Mouse (Mus musculus) forebrain, embryonic 15.5 days (tissue): ENCODE measurements at regions not wholly inside any gene's neighbourhood (a gene's known extent, or its start where the extent isn't known, plus 50 kb on each side); places are given as distances from the start of the nearest gene placed in this dataset.

Experiments used
- ATAC-seq: fragments of 200-750 bp; cut with Nextera tagmentation; replicated peaks from 2 replicates; pipeline ENCODE4 v1.8.0; 2017; ENCODE audit warnings: mild to moderate bottlenecking, moderate TSS enrichment, moderate library complexity
- H3K27ac ChIP-seq: fragments of 300-500 bp; sonication (generic); replicated peaks from 2 replicates; pipeline ENCODE4 v1.5.1; 2015; ENCODE audit warnings: mild to moderate bottlenecking, inconsistent platforms
- H3K27me3 ChIP-seq: fragments of 300-500 bp; sonication (generic); 2 replicates; pipeline ENCODE4 v1.6.1; 2015; ENCODE audit warnings: inconsistent platforms
- H3K36me3 ChIP-seq: fragments of 300-500 bp; sonication (generic); 2 replicates; pipeline ENCODE4 v1.6.1; 2015; ENCODE audit warnings: mild to moderate bottlenecking, inconsistent platforms
- H3K4me1 ChIP-seq: fragments of 300-500 bp; sonication (generic); 2 replicates; pipeline ENCODE4 v1.6.1; 2015; ENCODE audit warnings: inconsistent platforms
- H3K4me2 ChIP-seq: fragments of 300-500 bp; sonication (generic); replicated peaks from 2 replicates; pipeline ENCODE4 v1.6.1; 2015; ENCODE audit warnings: mild to moderate bottlenecking, inconsistent platforms
- H3K4me3 ChIP-seq: fragments of 300-500 bp; sonication (generic); 2 replicates; pipeline ENCODE4 v1.5.1; 2015; ENCODE audit warnings: mild to moderate bottlenecking, inconsistent platforms
- H3K9ac ChIP-seq: fragments of 300-500 bp; sonication (generic); replicated peaks from 2 replicates; pipeline ENCODE4 v1.6.1; 2015; ENCODE audit warnings: mild to moderate bottlenecking, inconsistent platforms
- H3K9me3 ChIP-seq: fragments of 300-500 bp; sonication (generic); 2 replicates; pipeline ENCODE4 v1.6.1; 2016; ENCODE audit warnings: inconsistent platforms
- whole genome bisulfite sequencing: fragments of 180-500 bp; shearing (Covaris S2); methylation state at CpG from one replicate; pipeline ENCODE4 v1.1.7; 2015; ENCODE audit warnings: mixed read lengths; 5-methylcytosine and 5-hydroxymethylcytosine counted together

DNA sequence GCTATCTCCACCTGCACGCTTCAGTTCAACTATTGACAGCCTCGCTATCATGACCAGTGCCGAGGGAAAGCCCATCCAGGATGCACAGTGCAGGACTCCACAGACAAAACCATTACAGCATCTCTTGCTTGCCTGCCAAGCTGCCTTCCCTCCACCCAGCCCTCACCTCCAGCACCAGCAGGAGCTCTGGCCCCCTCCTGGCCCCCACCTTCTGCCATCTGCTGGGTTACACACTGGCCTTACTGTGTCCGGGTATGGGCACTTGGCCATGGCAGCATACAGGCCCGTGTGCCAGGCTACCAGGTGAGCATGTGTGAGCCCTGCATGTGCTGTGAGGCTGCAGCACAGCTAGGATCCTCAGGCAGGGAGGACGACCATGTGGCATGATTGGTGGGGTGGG lies 243.6 kb downstream of the Cbln1 start:
- no peak overlapping the region for H3K4me3 ChIP-seq
- ATAC-seq, result no peak
- H3K4me1 ChIP-seq, result peaks cover 27% of the 10 kb centered on the region
- WGBS, result 75% methylated on average over 6 of the region's 6 CpGs
- no peaks in the 10 kb centered on the region for H3K9me3 ChIP-seq
- H3K9ac ChIP-seq, result no peak overlapping the region
- no peaks in the 10 kb centered on the region for H3K27me3 ChIP-seq
- H3K36me3 ChIP-seq, result no peaks in the 10 kb centered on the region
- H3K27ac ChIP-seq, result no peak overlapping the region
- H3K4me2 ChIP-seq, result no peak overlapping the region

DNA sequence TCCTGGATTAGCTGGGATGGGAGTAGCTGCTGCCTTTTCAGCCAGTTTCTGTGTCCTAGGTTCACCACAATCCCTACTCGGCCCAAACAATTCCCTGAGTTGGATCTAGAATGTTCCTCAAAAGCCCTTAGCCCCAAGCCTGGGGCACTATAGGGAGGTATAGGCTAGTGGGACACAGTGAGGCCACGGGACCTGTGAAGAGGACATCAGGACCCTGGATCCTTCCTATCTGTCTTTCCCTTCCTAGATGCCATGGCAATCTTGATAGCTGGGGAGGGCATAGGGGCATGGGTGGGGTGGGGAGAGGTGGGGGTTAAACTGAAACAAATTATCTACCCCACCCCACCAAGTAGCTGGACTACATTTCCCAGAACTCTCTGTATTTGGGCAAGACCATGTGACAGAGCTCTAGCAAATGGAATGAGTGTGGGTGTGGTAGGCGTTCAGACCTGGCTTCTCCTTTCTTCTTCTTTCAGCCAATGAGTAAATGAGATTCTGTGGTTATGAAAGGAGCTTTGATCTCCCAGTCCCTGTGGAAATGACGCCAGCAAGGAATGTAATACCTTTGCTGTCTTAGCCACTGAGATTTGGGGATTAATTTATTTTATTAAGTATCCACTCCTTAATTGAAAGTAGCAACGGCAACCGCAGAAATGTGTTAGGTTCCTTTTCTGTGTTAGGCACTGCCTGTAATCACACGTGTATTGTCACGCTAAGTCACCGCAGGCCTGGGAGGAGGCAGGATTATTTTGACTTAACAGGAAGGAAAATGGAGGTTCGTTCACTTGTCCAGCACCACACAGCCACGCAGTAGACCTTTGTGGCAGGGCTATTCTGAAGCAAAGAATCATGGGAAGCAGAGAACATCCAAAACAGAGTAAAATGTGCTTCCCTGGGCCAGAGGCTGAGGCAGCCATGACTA lies 246.6 kb downstream of the Cbln1 start:
- peak; percentile 86 for ATAC-seq
- H3K27ac ChIP-seq, result no peak overlapping the region
- no peaks in the 10 kb centered on the region for H3K36me3 ChIP-seq
- 0 out of 2 replicates have a peak, but pooled peaks cover under 1% of the 10 kb centered on the region for H3K27me3 ChIP-seq
- 66% methylated on average over 11 of the region's 11 CpGs for WGBS
- no peak overlapping the region for H3K4me3 ChIP-seq
- no peak overlapping the region for H3K4me2 ChIP-seq
- H3K9ac ChIP-seq, result no peak overlapping the region
- H3K9me3 ChIP-seq, result no peaks in the 10 kb centered on the region
- H3K4me1 ChIP-seq, result peaks cover under 1% of the 10 kb centered on the region; the same call in 1 of the 2 replicates

GRCm38 (mm10) chr8:87220581-87220980 lies 251.8 kb downstream of the Cbln1 start:
- no peaks in the 10 kb centered on the region for H3K36me3 ChIP-seq
- H3K4me2 ChIP-seq, result no peak overlapping the region
- H3K27ac ChIP-seq, result no peak overlapping the region
- no peak overlapping the region for H3K9ac ChIP-seq
- 0 out of 2 replicates have a peak, but pooled peaks cover 11% of the 10 kb centered on the region for H3K27me3 ChIP-seq
- no peaks in the 10 kb centered on the region for H3K4me1 ChIP-seq
- no peaks in the 10 kb centered on the region for H3K9me3 ChIP-seq
- WGBS, result 82% methylated on average over 6 of the region's 6 CpGs
- no peak for ATAC-seq
- no peak overlapping the region for H3K4me3 ChIP-seq

GRCm38 (mm10) chr8:87218956-87219482 lies 253.4 kb downstream of the Cbln1 start:
- H3K27ac ChIP-seq, result no peak overlapping the region
- H3K4me3 ChIP-seq, result no peak overlapping the region
- H3K9ac ChIP-seq, result no peak overlapping the region
- 13% methylated on average over 6 of the region's 6 CpGs for WGBS
- no peaks in the 10 kb centered on the region for H3K36me3 ChIP-seq
- no peak for ATAC-seq
- no peak overlapping the region for H3K4me2 ChIP-seq
- no peaks in the 10 kb centered on the region for H3K4me1 ChIP-seq
- H3K27me3 ChIP-seq, result 0 out of 2 replicates have a peak, but pooled peaks cover 11% of the 10 kb centered on the region
- H3K9me3 ChIP-seq, result no peaks in the 10 kb centered on the region

DNA sequence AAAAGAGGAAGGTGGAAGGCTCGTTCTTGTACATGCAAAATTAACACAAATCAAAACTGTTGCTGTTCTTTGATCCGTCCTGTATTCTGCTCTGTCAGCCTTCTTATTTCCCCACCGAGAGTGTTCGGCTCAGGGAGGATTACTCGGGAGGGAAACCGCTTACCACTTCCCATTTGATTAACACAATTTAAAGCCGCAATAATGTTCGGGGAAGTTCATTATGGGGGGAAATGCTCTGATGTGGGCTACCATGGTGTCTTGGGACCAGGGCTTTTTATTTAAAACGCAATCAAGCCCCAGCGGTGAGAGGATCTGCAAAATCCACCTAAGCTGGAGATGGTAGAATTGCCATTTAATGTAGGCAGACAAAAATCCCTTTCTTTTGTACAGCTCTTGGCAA lies 257.4 kb downstream of the Cbln1 start:
- WGBS, result 41% methylated on average over 10 of the region's 10 CpGs
- Histone ChIP-seq H3K4me1 (no peaks in the 10 kb centered on the region), H3K9me3 (no peaks in the 10 kb centered on the region), H3K9ac (no peak overlapping the region), H3K4me3 (no peak overlapping the region), H3K4me2 (no peak overlapping the region), H3K27me3 (0 out of 2 replicates have a peak, but pooled peaks cover 8% of the 10 kb centered on the region), H3K27ac (no peak overlapping the region), H3K36me3 (no peaks in the 10 kb centered on the region)
- ATAC-seq, result no peak

DNA sequence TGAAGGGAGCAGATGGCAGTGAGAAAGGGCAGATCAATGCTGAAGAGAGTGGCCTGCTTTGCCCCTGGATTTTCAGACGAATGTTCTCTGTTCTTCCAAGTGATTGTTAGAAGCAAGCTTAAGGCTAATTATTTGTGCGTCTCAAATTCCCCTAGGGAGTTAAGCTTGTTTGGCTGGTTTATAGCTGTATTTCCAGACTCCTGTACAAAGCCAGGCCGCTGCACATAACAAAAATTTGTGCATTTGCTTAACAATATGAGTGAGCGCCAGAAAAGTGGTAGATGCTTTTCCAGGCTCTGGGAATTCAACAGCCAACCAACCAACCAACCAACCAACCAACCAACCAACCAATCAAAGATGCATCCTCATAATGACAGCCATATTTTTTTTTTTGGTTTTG lies 261.9 kb downstream of the Cbln1 start:
- H3K27me3 ChIP-seq, result no peaks in the 10 kb centered on the region
- H3K9me3 ChIP-seq, result no peaks in the 10 kb centered on the region
- H3K27ac ChIP-seq, result no peak overlapping the region
- H3K4me1 ChIP-seq, result no peaks in the 10 kb centered on the region
- H3K36me3 ChIP-seq, result no peaks in the 10 kb centered on the region
- no peak overlapping the region for H3K4me2 ChIP-seq
- no peak overlapping the region for H3K4me3 ChIP-seq
- H3K9ac ChIP-seq, result no peak overlapping the region
- 41% methylated on average over 4 of the region's 4 CpGs for WGBS
- no peak for ATAC-seq

GRCm38 (mm10) chr8:87209295-87209694 lies 263.1 kb downstream of the Cbln1 start:
- no peaks in the 10 kb centered on the region for H3K36me3 ChIP-seq

DNA sequence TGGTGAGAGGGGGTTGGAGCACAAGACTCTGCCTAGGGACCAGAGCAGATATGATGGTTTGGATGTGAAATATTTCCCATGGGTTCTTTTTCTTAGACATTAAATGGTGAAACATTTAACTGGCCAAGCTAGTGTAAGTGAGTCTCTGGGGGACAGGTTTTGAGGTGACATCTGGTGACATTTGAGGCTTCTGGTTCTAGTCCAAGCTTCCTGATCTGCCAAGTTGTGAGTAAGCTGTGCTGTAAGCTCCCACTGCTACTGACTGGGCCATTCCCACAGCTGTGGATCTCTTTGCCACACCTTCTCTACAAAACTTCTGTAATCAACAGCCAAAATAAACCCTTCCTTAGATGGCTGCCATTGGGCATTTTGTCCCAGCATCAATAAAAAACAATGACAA lies 264.4 kb downstream of the Cbln1 start:
- no peaks in the 10 kb centered on the region for H3K4me1 ChIP-seq
- no peaks in the 10 kb centered on the region for H3K9me3 ChIP-seq
- no peak overlapping the region for H3K4me3 ChIP-seq
- no peaks in the 10 kb centered on the region for H3K27me3 ChIP-seq
- no peak overlapping the region for H3K9ac ChIP-seq
- no peaks in the 10 kb centered on the region for H3K36me3 ChIP-seq
- no peak overlapping the region for H3K4me2 ChIP-seq
- H3K27ac ChIP-seq, result no peak overlapping the region
- no peak for ATAC-seq

More at GRCm38 (mm10) chr8:87209295-87209694, 263.1 kb downstream of the Cbln1 start:
- Histone ChIP-seq H3K4me2 (no peak overlapping the region), H3K27me3 (no peaks in the 10 kb centered on the region), H3K9ac (no peak overlapping the region), H3K4me1 (no peaks in the 10 kb centered on the region), H3K4me3 (no peak overlapping the region), H3K9me3 (no peaks in the 10 kb centered on the region), H3K27ac (no peak overlapping the region)
- 89% methylated on average over 1 of the region's 1 CpGs for WGBS
- no peak for ATAC-seq

GRCm38 (mm10) chr8:87202639-87203160 lies 269.7 kb downstream of the Cbln1 start:
- WGBS, result 91% methylated on average over 7 of the region's 7 CpGs
- no peak overlapping the region for H3K4me3 ChIP-seq
- H3K9me3 ChIP-seq, result no peaks in the 10 kb centered on the region
- no peak overlapping the region for H3K27ac ChIP-seq
- no peak overlapping the region for H3K9ac ChIP-seq
- peaks cover 23% of the 10 kb centered on the region for H3K4me1 ChIP-seq
- no peaks in the 10 kb centered on the region for H3K36me3 ChIP-seq
- H3K27me3 ChIP-seq, result no peaks in the 10 kb centered on the region
- no peak overlapping the region for H3K4me2 ChIP-seq
- ATAC-seq, result no peak

GRCm38 (mm10) chr8:87199461-87200131 lies 272.8 kb downstream of the Cbln1 start:
- H3K27me3 ChIP-seq, result no peaks in the 10 kb centered on the region
- no peak overlapping the region for H3K9ac ChIP-seq
- H3K27ac ChIP-seq, result no peak overlapping the region
- 2% methylated on average over 8 of the region's 8 CpGs for WGBS
- H3K36me3 ChIP-seq, result no peaks in the 10 kb centered on the region
- H3K4me1 ChIP-seq, result peaks cover 23% of the 10 kb centered on the region
- H3K9me3 ChIP-seq, result no peaks in the 10 kb centered on the region
- no peak overlapping the region for H3K4me3 ChIP-seq
- no peak overlapping the region for H3K4me2 ChIP-seq
- ATAC-seq, result 0 out of 2 replicates have a peak, but pooled peaks have one; percentile 51

GRCm38 (mm10) chr8:87197867-87198536 lies 274.4 kb downstream of the Cbln1 start:
- Histone ChIP-seq H3K27me3 (no peaks in the 10 kb centered on the region), H3K4me2 (no peak overlapping the region), H3K36me3 (no peaks in the 10 kb centered on the region), H3K9me3 (no peaks in the 10 kb centered on the region), H3K27ac (no peak overlapping the region), H3K4me3 (no peak overlapping the region), H3K4me1 (peaks cover 23% of the 10 kb centered on the region), H3K9ac (no peak overlapping the region)
- ATAC-seq, result no peak
- WGBS, result 30% methylated on average over 8 of the region's 8 CpGs
